Mouse (Mus musculus): Measurements from ENCODE around the gene Gnat1.

Gnat1 gene

DNA sequence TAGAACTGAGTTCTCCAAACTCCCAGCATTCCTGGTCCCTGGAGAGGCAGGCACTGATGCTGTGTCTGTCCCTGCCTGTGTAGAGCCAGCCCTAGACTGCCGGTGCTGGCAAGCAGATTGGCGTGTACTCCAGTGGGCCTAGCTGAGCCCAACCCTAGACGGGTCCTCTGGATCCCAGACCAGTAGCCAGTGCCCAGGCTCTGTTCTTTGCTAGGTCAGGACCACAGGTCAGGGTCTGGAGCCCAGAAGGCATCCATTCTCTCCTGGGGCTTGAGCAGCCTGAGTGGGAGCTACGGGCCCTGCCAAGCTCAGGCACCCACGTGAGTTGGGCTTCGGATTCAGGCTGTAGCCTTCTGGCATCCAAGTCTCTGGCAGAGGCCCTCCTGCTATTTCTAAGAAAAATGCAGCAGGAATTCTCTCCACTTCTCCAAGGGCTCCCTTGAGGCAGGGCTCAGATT is 20.6 kb upstream of the Gnat1 start:
- no peak for DNase-seq (ENCODE audit: low read depth, low spot score)

DNA sequence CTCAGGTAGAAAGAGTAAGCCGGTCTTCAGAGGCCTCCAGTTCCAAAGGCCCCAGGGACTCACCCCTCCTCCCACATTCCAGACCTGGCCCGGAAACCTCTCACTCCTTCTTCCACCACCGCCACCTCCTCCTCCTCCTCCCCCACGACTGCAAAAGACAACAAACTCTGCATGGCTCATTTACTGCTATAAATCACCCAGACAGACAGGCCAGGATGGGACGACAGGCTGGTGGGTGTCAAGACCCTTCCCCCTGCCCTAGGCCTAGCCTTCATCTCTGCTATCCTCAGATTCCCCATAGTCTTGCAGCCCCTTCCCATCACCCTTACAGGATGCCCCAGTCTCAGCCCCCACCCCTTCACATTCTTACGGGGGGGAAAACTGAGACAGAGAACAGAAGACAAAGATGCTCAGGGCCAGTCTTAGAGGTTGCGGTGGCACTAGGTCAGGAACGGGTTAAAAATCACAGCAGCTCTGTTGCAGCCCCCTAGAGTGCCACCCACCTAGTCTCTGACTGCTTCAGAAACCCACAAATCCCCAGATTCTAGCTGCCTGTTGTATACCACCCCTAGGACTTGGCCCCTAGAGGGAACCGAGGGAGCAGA is 20.0 kb upstream of the Gnat1 start:
- DNase-seq (ENCODE audit: low read depth, low spot score): no peak

DNA sequence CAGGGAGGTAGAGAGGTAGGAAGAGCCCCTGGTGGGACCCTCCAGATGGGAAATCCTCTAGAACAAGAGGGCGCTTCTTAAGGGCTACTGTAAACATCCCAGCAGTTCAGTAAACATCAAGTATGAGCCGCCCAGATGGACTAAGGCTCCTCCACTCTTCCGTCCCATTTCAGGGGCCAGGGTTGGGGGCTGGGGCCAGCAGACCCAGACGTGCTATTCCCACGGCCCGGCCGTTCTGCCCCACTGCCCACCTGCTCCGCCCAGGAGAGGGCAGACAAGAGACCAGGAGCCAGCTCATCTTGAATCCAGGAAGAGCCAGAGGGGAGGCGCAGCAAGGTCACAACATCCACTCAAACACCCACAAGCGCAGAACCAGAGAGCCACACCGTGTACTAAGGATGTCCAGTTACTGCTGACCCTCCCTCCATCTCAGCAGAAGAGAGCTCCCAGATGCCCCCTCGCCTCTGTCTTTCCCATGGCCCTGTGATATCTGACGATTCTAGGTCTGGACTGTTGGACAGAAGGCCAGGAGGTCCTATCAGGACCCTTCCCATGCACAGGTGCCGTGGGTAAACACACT is 19.2 kb upstream of the Gnat1 start:
- DNase-seq (ENCODE audit: low read depth, low spot score): no peak

DNA sequence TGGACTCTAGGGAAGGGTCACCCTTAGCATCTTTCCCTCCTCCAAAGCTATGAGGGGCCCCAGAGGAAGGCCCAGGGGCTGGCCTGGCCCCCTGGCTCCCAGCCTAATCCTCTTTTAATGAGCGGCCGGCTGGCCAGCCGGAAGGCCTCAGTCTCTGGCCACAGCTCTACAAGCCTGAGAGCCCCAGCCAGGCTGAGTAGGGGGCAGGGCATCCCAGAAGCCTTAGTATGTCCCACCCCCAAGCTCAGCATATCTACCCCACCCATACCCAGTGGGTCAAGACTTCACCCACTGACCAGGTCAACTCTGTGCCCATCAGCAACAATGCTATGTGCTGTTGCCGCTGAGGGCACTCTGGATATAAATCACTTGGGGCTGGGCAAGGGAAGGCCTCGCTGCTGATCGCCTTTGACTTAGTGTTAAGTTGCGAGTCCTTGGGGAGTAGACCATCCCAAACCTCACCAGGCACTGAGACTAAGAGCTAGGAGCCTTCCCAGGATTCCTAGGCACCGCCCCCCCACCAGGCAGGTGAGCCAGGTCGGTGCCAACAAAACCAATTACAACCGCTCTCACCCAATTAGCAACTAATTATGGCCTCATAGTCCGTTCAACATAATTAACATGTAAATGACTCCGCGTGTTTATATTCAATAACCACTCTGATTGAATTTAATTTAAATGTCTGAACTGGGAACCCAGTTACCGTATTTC is 18.5 kb upstream of the Gnat1 start:
- no peak for DNase-seq (ENCODE audit: low read depth, low spot score)

DNA sequence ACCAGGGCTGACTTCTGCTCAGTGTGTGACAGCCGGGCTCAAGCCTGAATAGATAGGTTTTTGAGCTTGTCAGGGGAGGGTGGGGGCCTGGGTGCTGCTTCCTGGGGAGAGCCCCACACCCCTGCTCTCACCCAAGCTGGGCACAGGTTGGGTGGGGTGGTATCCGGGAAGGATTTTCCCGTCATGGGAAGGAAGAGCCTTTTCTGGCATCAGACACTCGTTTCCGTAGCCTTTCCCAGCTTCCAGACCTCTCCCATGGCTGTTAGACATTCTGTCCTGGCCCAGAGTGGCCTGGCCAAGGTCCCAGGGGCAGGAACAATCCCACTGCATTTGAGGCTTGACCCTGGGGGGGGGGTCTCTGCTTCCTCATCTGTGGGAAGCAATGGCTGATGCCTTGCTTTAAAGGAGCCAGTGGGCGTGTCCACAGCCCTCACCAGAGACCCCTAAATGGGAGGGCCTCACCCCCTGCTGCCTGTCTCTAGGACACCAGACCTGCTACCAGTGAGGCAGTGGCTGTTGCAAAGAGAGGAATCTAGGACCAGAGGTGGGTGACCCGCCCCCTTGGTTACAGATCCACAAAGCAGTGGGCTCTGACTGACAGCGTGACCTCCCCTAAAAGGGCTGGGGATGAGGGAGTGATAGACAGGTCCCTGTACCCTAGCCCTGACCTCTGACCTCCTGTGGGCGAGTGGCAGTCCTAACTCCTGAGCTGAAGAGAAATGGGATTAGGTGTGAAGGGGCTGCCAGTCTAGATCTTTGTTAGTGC is 17.5 kb upstream of the Gnat1 start:
- DNase-seq (ENCODE audit: low read depth, low spot score): no peak

DNA sequence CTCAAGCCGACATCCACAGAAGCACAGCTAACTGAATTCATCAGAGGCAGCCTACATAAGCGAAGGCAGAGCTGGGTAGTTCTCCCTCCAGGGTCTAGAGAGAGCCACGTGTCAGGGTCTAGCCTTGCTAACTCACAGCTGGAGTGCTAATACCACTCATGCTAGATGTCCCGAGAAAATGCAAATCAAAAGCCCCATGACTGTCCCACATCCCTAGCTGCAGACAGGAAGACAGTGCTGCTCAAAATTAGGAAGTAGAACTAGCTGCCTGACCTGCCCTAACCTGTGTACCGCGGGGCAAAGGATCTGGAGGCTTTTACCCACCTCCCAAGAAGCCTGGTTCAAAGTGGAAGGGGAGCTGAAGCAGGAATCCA is 16.6 kb upstream of the Gnat1 start:
- DNase-seq (ENCODE audit: low read depth, low spot score): no peak

DNA sequence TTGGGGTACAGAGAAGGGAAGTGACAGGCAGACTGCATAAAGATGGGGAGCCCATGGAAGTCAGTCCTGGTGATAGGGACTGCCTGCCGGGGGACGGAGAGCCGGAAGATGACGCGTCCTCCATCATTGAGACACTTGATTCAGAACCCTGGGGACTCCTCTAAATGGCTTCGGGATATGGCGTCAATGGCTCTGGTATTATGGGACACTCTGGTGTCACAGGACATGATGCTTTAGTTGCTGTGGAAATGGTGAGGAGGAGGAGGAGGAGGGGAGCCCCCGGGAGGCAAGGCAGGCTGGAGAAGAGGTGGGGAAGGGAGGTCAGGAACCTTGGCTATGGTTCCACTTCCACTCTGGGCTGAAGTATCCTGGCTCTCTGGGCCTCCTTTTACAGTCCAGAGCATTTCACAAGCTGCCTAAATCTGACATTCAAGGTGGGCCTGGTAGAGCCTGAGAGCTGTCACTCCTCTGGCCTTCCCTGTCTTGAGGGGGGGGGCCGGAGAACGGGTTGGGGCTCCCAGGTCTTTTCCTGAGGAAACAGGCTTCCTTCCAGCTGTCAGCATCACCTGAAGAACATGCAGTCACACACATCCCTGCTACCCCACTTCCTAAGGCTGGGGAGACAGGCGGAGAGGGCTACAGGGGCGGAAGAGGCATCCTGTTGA is 16.1 kb upstream of the Gnat1 start:
- no peak for DNase-seq (ENCODE audit: low read depth, low spot score)

DNA sequence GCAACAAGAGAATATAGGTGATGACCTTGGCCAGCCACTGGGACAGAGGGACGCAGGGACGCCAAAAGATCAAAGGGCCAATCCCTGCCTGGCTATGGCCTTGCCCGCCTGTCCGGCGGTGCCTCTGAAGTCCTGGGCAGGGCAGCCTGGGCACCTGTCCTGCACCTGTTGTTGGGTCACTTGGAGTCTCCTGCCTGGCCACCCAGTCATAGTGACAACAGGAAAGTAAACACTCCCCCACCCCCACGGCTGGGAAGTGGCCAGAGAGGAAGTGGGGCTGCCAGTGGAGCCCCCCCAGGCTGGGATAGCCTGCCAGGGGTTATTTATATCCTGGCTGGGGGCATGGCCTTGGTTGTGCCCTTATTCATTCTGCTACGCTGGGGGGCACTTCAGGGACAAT is 15.1 kb upstream of the Gnat1 start:
- no peak for DNase-seq (ENCODE audit: low read depth, low spot score)

DNA sequence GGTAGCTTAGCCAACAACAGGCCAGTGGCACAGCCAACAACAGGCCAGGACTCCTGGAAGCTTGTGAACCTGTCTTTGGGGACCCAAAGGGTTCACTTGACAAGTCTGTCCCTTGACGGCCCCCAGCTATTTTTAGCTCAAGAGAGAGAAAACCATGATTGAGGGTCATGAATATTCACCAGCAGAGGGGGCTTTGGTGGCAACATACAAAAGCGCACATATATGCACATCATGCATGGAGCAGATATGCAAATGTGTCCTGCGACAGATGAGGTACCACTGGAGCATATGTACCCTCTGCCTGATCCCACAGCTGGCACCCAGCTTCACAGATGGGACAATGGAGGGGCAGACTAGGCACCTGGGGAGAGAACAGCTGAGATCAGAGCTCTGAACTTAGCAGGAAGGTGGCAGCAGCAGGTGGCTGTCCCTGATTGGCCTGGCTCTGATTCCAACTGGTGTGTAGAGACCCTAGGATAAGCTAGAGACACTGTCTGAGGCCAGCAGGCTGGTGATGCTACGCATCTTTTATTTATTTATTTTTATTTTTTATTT is 14.0 kb upstream of the Gnat1 start:
- no peak for DNase-seq (ENCODE audit: low read depth, low spot score)

DNA sequence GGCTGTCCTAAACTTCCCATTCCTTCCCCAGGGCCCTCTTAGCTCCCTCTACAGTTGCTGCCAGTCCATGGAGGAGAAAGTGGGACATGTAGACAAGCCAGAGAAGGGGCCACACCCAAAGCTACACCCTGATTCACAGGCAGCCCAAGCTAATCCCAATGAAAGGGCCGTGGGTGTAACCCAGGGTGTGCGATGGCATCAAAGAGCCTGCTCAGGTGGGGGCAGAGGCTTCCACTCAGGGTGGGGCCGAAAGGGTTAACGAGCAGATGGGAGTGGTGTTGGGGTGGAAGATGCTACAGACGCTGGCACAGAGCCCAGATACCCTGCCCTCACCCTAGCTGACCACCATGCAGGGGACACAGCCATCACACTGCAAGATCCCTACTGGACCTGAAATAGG is 13.3 kb upstream of the Gnat1 start:
- DNase-seq (ENCODE audit: low read depth, low spot score): no peak

DNA sequence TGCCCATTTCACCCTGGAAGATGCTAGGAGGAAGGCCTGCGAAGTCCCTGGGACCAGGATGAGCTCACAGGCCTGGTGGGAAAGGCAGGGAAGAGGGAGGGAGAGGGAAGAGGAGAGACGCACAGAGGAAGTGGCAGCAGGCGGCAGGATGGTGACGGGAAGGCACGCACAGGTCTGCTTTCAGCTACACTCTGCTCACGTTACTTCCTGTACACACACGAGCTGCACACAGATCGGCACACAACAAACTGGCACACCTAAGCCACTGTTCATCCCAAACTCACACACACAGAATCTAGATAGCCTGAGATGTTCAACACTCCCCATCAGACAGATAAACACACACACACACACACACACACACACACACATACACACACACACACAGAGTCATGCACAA is 10.9 kb upstream of the Gnat1 start:
- DNase-seq (ENCODE audit: low read depth, low spot score): no peak

DNA sequence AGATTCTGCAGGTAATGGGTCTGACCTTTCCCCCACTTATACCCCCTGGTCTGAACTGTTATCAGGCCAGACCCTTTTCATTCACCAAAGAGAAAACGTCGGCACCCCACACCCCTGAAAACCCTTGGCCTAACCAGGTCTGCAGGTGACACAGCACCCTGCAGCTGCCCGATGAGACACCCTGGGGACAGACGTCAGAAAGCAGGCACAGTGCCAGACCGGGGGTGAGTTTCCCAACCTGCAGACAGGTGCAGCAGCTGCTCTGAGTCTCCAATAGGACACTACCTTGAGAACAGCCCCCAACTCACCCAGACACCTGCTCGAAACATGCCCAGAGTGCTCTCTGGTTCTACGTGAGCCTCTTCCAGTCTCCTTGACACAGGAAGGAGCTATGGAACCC is 9.4 kb upstream of the Gnat1 start:
- no peak for DNase-seq (ENCODE audit: low read depth, low spot score)

DNA sequence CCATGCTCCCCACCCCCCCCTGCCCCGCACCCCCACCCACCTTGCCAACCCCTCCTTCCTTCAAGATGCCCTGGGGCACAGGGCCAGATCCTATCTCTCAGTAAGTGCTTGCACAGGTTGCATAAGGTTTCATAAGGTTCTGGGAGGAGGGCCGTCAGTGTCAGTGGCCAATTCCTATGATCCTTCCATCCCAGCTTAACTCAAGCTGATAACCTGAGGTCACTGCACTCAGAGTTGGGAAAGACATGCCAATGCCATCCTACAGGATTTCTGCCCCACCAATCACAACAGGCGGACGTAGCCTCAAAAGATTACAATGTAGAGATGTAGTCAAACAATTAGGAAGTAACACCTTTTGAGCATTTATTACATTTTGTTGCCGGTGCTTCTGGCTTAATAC is 8.9 kb upstream of the Gnat1 start:
- DNase-seq (ENCODE audit: low read depth, low spot score): no peak

DNA sequence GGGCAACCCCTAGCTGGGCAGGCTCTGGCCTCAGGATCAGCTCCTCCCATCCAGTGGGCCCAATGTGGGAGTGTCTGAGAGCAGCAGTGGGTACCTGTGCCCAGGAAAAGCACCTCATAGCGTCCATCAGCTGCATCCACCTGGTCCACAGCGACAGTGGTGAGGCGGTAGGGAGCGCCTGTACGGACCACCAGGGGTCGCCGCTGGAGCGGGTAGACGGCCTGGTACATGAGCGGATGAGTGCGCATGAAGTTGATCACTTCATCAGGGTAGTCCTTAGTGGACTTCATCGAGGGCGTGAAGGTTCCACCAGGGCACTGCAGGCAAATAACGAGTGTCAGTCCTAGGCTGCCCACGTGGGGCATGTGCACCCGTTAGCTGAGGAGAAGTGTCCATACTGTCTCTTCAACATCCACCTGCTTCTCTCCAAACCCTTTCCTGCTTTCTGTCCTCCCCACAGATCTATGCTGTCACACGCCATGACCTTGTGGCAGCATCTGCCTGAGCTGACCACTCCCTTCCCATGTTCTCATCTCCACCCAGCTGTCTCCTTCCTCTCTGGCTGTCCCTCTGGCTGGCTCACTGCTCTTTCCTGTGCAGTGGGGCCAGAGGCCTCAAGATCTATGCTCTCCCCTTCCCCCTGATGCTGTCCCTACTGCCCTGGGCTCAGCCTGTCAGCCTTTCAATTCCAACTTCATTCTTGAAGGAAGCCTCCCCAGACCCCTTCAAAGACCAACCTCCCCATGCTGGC is 5.9 kb upstream of the Gnat1 start:
- peak; percentile 56 for DNase-seq (ENCODE audit: low read depth, low spot score)

DNA sequence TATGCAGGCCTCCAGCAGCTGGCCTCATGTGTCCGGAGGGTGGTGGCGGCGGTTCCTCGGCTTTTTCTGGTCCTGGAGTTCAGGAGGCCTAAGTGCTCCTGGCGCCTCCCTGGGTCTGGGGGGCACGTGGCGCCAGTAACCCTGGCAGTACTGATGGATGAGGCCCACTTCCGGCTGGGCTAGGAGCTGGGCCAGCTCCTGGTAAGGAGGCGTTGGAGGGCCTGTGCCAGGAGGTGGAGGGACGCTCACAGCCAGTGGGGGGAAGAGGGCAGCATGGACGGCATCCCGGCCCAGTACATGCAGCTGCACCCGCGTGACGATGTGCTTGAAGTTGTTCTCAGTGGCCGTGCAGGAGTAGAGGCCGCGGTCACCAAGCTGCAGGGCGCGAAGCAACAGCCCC is 2.9 kb upstream of the Gnat1 start:
- no peak for DNase-seq (ENCODE audit: low read depth, low spot score)

DNA sequence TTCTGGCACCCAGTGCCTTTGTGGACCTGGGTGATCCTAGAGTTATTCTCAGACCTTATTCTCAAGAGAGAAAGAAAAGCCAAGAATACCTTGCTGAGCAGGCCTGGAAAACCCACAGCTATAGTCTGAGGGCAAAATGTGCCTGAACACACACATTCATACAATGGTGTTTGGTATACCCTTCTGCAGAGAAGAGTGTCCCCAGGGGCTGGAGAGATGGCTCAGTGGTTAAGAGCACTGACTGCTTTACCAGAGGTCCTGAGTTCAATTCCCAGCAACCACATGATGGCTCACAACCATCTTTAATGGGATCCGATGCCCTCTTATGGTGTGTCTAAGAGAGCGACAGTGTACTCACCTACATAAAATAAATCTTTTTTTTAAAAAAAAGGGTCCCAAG is 651 bp downstream of the Gnat1 start:
- no peak for DNase-seq (ENCODE audit: low read depth, low spot score)

DNA sequence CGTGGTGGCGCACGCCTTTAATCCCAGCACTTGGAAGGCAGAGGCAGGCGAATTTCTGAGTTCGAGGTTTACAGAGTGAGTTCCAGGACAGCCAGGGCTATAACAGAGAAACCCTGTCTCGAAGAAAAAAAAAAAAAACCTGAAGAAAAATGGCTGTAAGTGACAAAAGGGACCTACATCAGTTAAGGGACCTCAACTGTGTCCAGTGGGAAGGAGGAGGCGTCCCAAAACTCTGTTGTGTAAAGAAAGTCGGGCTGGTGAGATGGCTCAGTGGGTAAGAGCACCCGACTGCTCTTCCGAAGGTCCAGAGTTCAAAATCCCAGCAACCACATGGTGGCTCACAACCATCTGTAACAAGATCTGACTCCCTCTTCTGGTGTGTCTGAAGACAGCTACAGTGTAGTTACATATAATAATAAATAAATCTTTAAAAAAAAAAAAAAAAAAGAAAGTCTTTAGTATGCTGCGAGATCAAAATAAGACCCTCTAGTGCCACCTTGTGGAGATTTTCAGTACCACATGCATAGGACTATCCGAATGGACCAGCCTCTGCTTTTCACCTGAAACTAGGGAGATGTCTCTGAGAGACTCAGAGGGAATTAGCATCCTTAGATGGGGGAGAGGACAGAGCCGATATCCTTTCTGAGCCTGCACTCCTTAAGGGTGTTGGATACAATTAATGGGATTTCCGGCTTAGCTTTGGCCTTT is 1.5 kb downstream of the Gnat1 start:
- DNase-seq (ENCODE audit: low read depth, low spot score): peak; percentile 87

DNA sequence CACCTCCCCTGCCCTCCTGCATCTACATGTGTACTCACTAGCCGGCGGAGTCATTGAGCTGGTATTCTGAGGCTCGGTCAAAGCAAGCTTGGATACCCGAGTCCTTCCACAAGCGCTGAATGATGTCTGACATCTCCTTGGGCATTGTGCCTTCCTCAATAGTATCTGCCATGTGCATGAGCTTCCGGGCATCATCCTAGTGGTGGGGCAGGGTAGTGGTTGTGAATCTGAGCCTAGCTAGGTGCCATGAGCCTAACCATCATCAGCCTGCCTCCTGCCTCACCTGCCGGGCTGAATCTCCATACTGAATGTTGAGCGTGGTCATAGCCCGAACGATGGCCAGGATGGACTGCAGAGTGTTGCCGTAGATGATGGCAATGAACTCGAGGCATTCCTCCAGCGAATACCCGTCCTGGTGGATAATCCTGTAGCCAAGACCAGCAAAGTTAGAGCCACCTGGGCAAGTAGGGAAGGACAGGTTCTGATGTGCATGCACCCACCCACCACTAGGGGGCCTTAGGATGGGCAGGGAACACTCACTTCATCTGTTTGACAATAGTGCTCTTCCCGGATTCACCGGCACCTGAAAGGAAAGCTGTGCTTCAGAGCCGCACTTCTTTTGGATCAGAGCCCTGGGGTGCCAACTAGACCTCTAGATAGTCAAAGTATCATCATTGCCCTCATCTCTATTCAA is 2.3 kb downstream of the Gnat1 start:
- DNase-seq (ENCODE audit: low read depth, low spot score): peak; percentile 93

DNA sequence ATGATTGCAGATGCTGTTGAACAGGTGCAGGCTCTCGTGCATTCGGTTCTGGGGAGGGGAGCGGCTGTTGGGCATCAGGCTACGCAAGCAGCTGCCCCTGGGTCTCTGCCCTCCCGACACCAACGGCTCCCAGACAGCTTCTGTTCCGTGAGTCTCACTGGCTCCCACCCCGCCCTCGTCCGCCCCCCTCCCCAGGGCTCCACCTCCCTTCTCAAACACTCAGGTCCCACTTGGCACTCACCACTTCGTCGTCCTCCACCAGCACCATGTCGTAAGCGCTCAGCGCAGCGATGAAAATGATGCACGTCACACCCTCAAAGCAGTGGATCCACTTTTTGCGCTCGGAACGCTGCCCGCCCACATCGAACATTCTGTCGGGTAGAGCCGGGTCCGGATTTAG is 3.2 kb downstream of the Gnat1 start:
- DNase-seq (ENCODE audit: low read depth, low spot score): no peak

All from R1 (cell line).